Mouse (Mus musculus): ENCODE data around the gene B3gnt2. TPM values are rescaled to one million over a fixed set of nuclear protein-coding genes. Genes with fewer than 3 reads are reported as not detected.

The B3gnt2 gene
- polyA plus RNA-seq, 1 experiment from 2014 or later, result 5.5 TPM

GRCm38 (mm10) chr11:22883676-22884075, 22.9 kb upstream of the B3gnt2 start:
- no peak for ATAC-seq (ENCODE audit: low FRiP score, low read depth)
- Histone ChIP-seq H3K4me1 (0 out of 2 replicates have a peak, but pooled peaks cover 3% of the 10 kb centered on the region), H3K27me3 (no peaks in the 10 kb centered on the region), H3K36me3 (no peaks in the 10 kb centered on the region), H3K4me3 (no peak overlapping the region), H3K9me3 (no peaks in the 10 kb centered on the region), H3K4me2 (replicated peaks) (no peak overlapping the region), H3K27ac (no peak overlapping the region), H3K9ac (no peak overlapping the region)
- 73% methylated on average over 2 of the region's 2 CpGs for WGBS

- no peak for ATAC-seq (ENCODE audit: low FRiP score, low read depth)
Measured at GRCm38 (mm10) chr11:22882926-22883325, 22.2 kb upstream of the B3gnt2 start.

GRCm38 (mm10) chr11:22880383-22881172, 19.8 kb upstream of the B3gnt2 start:
- no peak overlapping the region for H3K4me2 ChIP-seq (replicated peaks)
- 80% methylated on average over 3 of the region's 3 CpGs for WGBS
- ATAC-seq (ENCODE audit: low FRiP score, low read depth), result no peak
- no peaks in the 10 kb centered on the region for H3K9me3 ChIP-seq
- no peaks in the 10 kb centered on the region for H3K36me3 ChIP-seq
- no peak overlapping the region for H3K27ac ChIP-seq
- no peak overlapping the region for H3K9ac ChIP-seq
- no peak overlapping the region for H3K4me3 ChIP-seq
- H3K4me1 ChIP-seq, result 0 out of 2 replicates have a peak, but pooled peaks cover 3% of the 10 kb centered on the region
- H3K27me3 ChIP-seq, result no peaks in the 10 kb centered on the region

More at GRCm38 (mm10) chr11:22882926-22883325, 22.2 kb upstream of the B3gnt2 start:
- H3K27ac ChIP-seq, result no peak overlapping the region
- no peaks in the 10 kb centered on the region for H3K9me3 ChIP-seq
- H3K4me1 ChIP-seq, result 0 out of 2 replicates have a peak, but pooled peaks cover 3% of the 10 kb centered on the region
- H3K9ac ChIP-seq, result no peak overlapping the region
- no peaks in the 10 kb centered on the region for H3K36me3 ChIP-seq
- no peak overlapping the region for H3K4me2 ChIP-seq (replicated peaks)
- no peaks in the 10 kb centered on the region for H3K27me3 ChIP-seq
- H3K4me3 ChIP-seq, result no peak overlapping the region

GRCm38 (mm10) chr11:22879645-22880044, 18.9 kb upstream of the B3gnt2 start:
- 75% methylated on average over 4 of the region's 4 CpGs for WGBS
- Histone ChIP-seq H3K27ac (no peak overlapping the region), H3K4me3 (no peak overlapping the region), H3K4me2 (replicated peaks) (no peak overlapping the region), H3K4me1 (0 out of 2 replicates have a peak, but pooled peaks cover 3% of the 10 kb centered on the region), H3K36me3 (no peaks in the 10 kb centered on the region), H3K27me3 (no peaks in the 10 kb centered on the region), H3K9ac (no peak overlapping the region), H3K9me3 (no peaks in the 10 kb centered on the region)
- no peak for ATAC-seq (ENCODE audit: low FRiP score, low read depth)

- Histone ChIP-seq H3K4me1 (peaks cover 11% of the 10 kb centered on the region), H3K4me2 (replicated peaks) (no peak overlapping the region), H3K27me3 (no peaks in the 10 kb centered on the region), H3K9ac (no peak overlapping the region), H3K36me3 (no peaks in the 10 kb centered on the region), H3K9me3 (no peaks in the 10 kb centered on the region), H3K4me3 (no peak overlapping the region), H3K27ac (no peak overlapping the region)
- ATAC-seq (ENCODE audit: low FRiP score, low read depth), result no peak
- WGBS, result 83% methylated on average over 3 of the region's 3 CpGs
Measured at GRCm38 (mm10) chr11:22876680-22877330, 16.0 kb upstream of the B3gnt2 start.

GRCm38 (mm10) chr11:22875279-22875678, 14.5 kb upstream of the B3gnt2 start:
- WGBS, result 73% methylated on average over 4 of the region's 4 CpGs
- H3K27me3 ChIP-seq, result no peaks in the 10 kb centered on the region

GRCm38 (mm10) chr11:22874747-22875146, 14.0 kb upstream of the B3gnt2 start:
- Histone ChIP-seq H3K27me3 (no peaks in the 10 kb centered on the region), H3K4me3 (no peak overlapping the region), H3K4me2 (replicated peaks) (no peak overlapping the region), H3K27ac (no peak overlapping the region), H3K9ac (no peak overlapping the region), H3K4me1 (peaks cover 11% of the 10 kb centered on the region), H3K9me3 (no peaks in the 10 kb centered on the region), H3K36me3 (no peaks in the 10 kb centered on the region)
- 59% methylated on average over 6 of the region's 6 CpGs for WGBS
- ATAC-seq (ENCODE audit: low FRiP score, low read depth), result no peak

More at GRCm38 (mm10) chr11:22875279-22875678, 14.5 kb upstream of the B3gnt2 start:
- Histone ChIP-seq H3K4me2 (replicated peaks) (no peak overlapping the region), H3K4me3 (no peak overlapping the region), H3K4me1 (peaks cover 11% of the 10 kb centered on the region), H3K36me3 (no peaks in the 10 kb centered on the region), H3K27ac (no peak overlapping the region), H3K9me3 (no peaks in the 10 kb centered on the region), H3K9ac (no peak overlapping the region)
- ATAC-seq (ENCODE audit: low FRiP score, low read depth), result no peak

GRCm38 (mm10) chr11:22873383-22873782, 12.6 kb upstream of the B3gnt2 start:
- no peaks in the 10 kb centered on the region for H3K9me3 ChIP-seq
- no peak overlapping the region for H3K9ac ChIP-seq
- H3K36me3 ChIP-seq, result no peaks in the 10 kb centered on the region
- no peak for ATAC-seq (ENCODE audit: low FRiP score, low read depth)
- H3K27ac ChIP-seq, result no peak overlapping the region
- no peaks in the 10 kb centered on the region for H3K27me3 ChIP-seq
- WGBS, result 57% methylated on average over 4 of the region's 4 CpGs
- no peak overlapping the region for H3K4me3 ChIP-seq
- peaks cover 8% of the 10 kb centered on the region for H3K4me1 ChIP-seq
- H3K4me2 ChIP-seq (replicated peaks), result no peak overlapping the region

- Histone ChIP-seq H3K9me3 (no peaks in the 10 kb centered on the region), H3K27ac (no peak overlapping the region; the same call in 1 of the 2 replicates), H3K36me3 (no peaks in the 10 kb centered on the region), H3K27me3 (no peaks in the 10 kb centered on the region), H3K9ac (no peak overlapping the region), H3K4me1 (peaks cover 8% of the 10 kb centered on the region), H3K4me2 (replicated peaks) (peak overlapping the region; percentile 25; the same call in 1 of the 2 replicates), H3K4me3 (no peak overlapping the region)
- WGBS, result 36% methylated on average over 4 of the region's 4 CpGs
- ATAC-seq (ENCODE audit: low FRiP score, low read depth), result no peak
Measured at GRCm38 (mm10) chr11:22872307-22872680, 11.5 kb upstream of the B3gnt2 start.

GRCm38 (mm10) chr11:22871628-22872306, 11.0 kb upstream of the B3gnt2 start:
- WGBS, result 61% methylated on average over 7 of the region's 7 CpGs
- H3K9me3 ChIP-seq, result no peaks in the 10 kb centered on the region
- H3K4me1 ChIP-seq, result peaks cover 8% of the 10 kb centered on the region
- H3K9ac ChIP-seq, result no peak overlapping the region
- no peaks in the 10 kb centered on the region for H3K27me3 ChIP-seq
- peak overlapping the region; percentile 25; the same call in 1 of the 2 replicates for H3K4me2 ChIP-seq (replicated peaks)
- H3K4me3 ChIP-seq, result no peak overlapping the region
- no peak for ATAC-seq (ENCODE audit: low FRiP score, low read depth)
- no peaks in the 10 kb centered on the region for H3K36me3 ChIP-seq
- no peak overlapping the region for H3K27ac ChIP-seq

- ATAC-seq (ENCODE audit: low FRiP score, low read depth), result no peak
- Histone ChIP-seq H3K27me3 (0 out of 2 replicates have a peak, but pooled peaks cover 5% of the 10 kb centered on the region), H3K9ac (no peak overlapping the region), H3K36me3 (no peaks in the 10 kb centered on the region), H3K27ac (no peak overlapping the region), H3K4me2 (replicated peaks) (no peak overlapping the region), H3K9me3 (no peaks in the 10 kb centered on the region), H3K4me3 (no peak overlapping the region), H3K4me1 (peaks cover 8% of the 10 kb centered on the region)
- 85% methylated on average over 8 of the region's 8 CpGs for WGBS
Measured at GRCm38 (mm10) chr11:22868582-22868981, 7.8 kb upstream of the B3gnt2 start.

GRCm38 (mm10) chr11:22867691-22868090, 6.9 kb upstream of the B3gnt2 start:
- ATAC-seq (ENCODE audit: low FRiP score, low read depth), result no peak
- no peak overlapping the region for H3K4me3 ChIP-seq
- H3K9me3 ChIP-seq, result no peaks in the 10 kb centered on the region
- H3K27me3 ChIP-seq, result 0 out of 2 replicates have a peak, but pooled peaks cover 12% of the 10 kb centered on the region
- H3K9ac ChIP-seq, result no peak overlapping the region
- H3K36me3 ChIP-seq, result no peaks in the 10 kb centered on the region
- no peak overlapping the region for H3K27ac ChIP-seq
- WGBS, result 85% methylated on average over 5 of the region's 5 CpGs
- H3K4me1 ChIP-seq, result peaks cover 8% of the 10 kb centered on the region
- no peak overlapping the region for H3K4me2 ChIP-seq (replicated peaks)
